Mouse (Mus musculus) lung, postnatal 0 days (tissue): Measurements from ENCODE around the gene Tmem132d.

Experiments used
- CTCF ChIP-seq: IDR thresholded peaks from 2 replicates; pipeline ENCODE4 v1.5.1; 2016; ENCODE audit warnings: antibody characterized with exemption, mild to moderate bottlenecking
- EP300 ChIP-seq: IDR thresholded peaks from 2 replicates; pipeline ENCODE4 v1.6.1; 2016; ENCODE audit warnings: antibody characterized with exemption, mild to moderate bottlenecking, control low read depth

DNA sequence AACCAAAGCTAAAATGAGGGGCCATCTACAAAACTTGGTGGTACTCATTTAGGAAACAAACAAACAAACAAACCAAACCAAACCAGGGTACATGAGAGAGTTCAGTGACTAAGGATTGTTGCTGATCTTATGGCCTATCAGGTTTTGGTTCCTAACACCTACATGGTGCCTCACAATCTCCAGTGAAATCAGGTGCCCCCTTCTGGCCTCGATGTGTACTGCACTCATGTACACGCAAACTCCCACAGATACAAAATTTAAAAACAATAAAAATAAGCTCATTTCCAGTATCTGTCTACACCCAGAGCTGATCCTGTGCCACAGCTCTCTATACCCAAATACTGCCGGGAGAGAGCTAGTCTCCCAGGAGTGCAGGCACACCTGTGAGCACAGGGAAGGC lies 495.0 kb downstream of the Tmem132d start:
- TF ChIP-seq CTCF (no peak), EP300 (no peak)
